Mouse (Mus musculus) CH12.LX (cell line): Measurements from ENCODE around the gene Luzp1. TPM values are rescaled to one million over a fixed set of nuclear protein-coding genes. Genes with fewer than 3 reads are reported as not detected.
A peak's percentile ranks its signal among the peaks of the same experiment; 100 is the strongest.

Experiments
- DNase-seq: peaks from one replicate; pipeline ENCODE4 v3.0.0-alpha.2; 2013; ENCODE audit errors: extremely low read depth
- H3K27ac ChIP-seq: 2 replicates; pipeline ENCODE4 v1.5.1; 2012; ENCODE audit warnings: low read depth, mild to moderate bottlenecking, control low read depth, moderate library complexity; ENCODE audit not compliant: insufficient read depth
- H3K27me3 ChIP-seq: replicated peaks from 2 replicates; pipeline ENCODE3; 2012; ENCODE audit warnings: inconsistent platforms
- H3K36me3 ChIP-seq, 2 experiments: replicated peaks in 1 of 2; 2 replicates each; pipeline versions ENCODE3 to v1.6.1; 2012; ENCODE audit warnings: inconsistent platforms in 1 of 2, low read length in 1 of 2, mild to moderate bottlenecking in 1 of 2, mixed read lengths in 1 of 2, moderate library complexity in 1 of 2; ENCODE audit not compliant: control insufficient read depth in 1 of 2, insufficient read depth in 1 of 2
- H3K4me1 ChIP-seq, 2 experiments: 2 replicates each; pipeline ENCODE4 v1.6.1; 2012; ENCODE audit warnings: inconsistent platforms in 1 of 2, moderate library complexity in 1 of 2; ENCODE audit not compliant: insufficient read depth in 2 of 2, control insufficient read depth in 1 of 2
- H3K4me2 ChIP-seq: 2 replicates; pipeline ENCODE4 v1.6.1; 2012; ENCODE audit warnings: low read depth, mild to moderate bottlenecking, control low read depth; ENCODE audit not compliant: poor library complexity, insufficient read depth, severe bottlenecking
- H3K4me3 ChIP-seq, 3 experiments: fragments of 150-350 bp in 1 of 3; sonication (generic) in 1 of 3; replicated peaks in 1 of 3; 2 replicates each; pipeline versions ENCODE3 to v1.5.1; 2011 to 2012; ENCODE audit warnings: low read depth in 2 of 3, low read length in 2 of 3, mild to moderate bottlenecking in 2 of 3, moderate library complexity in 2 of 3, control low read depth in 1 of 3, improper control_type of control experiment in 1 of 3, inconsistent platforms in 1 of 3, mixed read lengths in 1 of 3; ENCODE audit not compliant: poor library complexity in 1 of 3
- H3K79me2 ChIP-seq: replicated peaks from 2 replicates; pipeline ENCODE4 v1.6.1; 2012; ENCODE audit warnings: mild to moderate bottlenecking, moderate library complexity; ENCODE audit not compliant: control insufficient read depth, poor library complexity, insufficient read depth, severe bottlenecking; ENCODE audit errors: extremely low read depth
- H3K9ac ChIP-seq: 2 replicates; pipeline ENCODE4 v1.6.1; 2012; ENCODE audit warnings: low read depth, mild to moderate bottlenecking, control low read depth, moderate library complexity; ENCODE audit not compliant: insufficient read depth
- H3K9me3 ChIP-seq: replicated peaks from 2 replicates; pipeline ENCODE3; 2012; ENCODE audit warnings: low read length, inconsistent platforms, mixed read lengths
- BHLHE40 ChIP-seq: IDR thresholded peaks from 2 replicates; pipeline ENCODE4 v1.6.1; 2011; ENCODE audit warnings: mild to moderate bottlenecking, low read depth, low read length, improper control_type of control experiment
- CTCF ChIP-seq, 2 experiments: IDR thresholded peaks in 1 of 2; conservative IDR thresholded peaks in 1 of 2; 2 replicates each; pipeline ENCODE4 v1.5.1; 2011 to 2012; ENCODE audit warnings: low read depth in 2 of 2, low read length in 2 of 2, improper control_type of control experiment in 1 of 2, inconsistent platforms in 1 of 2, mild to moderate bottlenecking in 1 of 2, moderate library complexity in 1 of 2
- E2F4 ChIP-seq: IDR thresholded peaks from 2 replicates; pipeline ENCODE4 v1.6.1; 2011; ENCODE audit warnings: low read depth, low read length, improper control_type of control experiment; ENCODE audit not compliant: insufficient replicate concordance
- ELF1 ChIP-seq: IDR thresholded peaks from 2 replicates; pipeline ENCODE4 v1.6.1; 2014; ENCODE audit warnings: low read depth, mild to moderate bottlenecking, inconsistent platforms, low read length, improper control_type of control experiment
- ETS1 ChIP-seq: conservative IDR thresholded peaks from 2 replicates; pipeline ENCODE4 v1.6.1; 2012; ENCODE audit warnings: low read depth, mild to moderate bottlenecking, inconsistent platforms, low read length, improper control_type of control experiment, moderate library complexity
- GABPA ChIP-seq: IDR thresholded peaks from 2 replicates; pipeline ENCODE4 v1.6.1; 2012; ENCODE audit warnings: low read depth, low read length, improper control_type of control experiment, inconsistent platforms; ENCODE audit not compliant: insufficient replicate concordance
- HCFC1 ChIP-seq: IDR thresholded peaks from 2 replicates; pipeline ENCODE4 v1.6.1; 2012; ENCODE audit warnings: low read depth, mild to moderate bottlenecking, inconsistent platforms, low read length, improper control_type of control experiment
- IRF4 ChIP-seq: IDR thresholded peaks from 2 replicates; pipeline ENCODE4 v1.6.1; 2014; ENCODE audit warnings: low read depth, mild to moderate bottlenecking, inconsistent platforms, low read length, improper control_type of control experiment
- JUN ChIP-seq: IDR thresholded peaks from 2 replicates; pipeline ENCODE4 v1.6.1; 2011; ENCODE audit warnings: low read depth, mild to moderate bottlenecking, low read length, improper control_type of control experiment, moderate library complexity; ENCODE audit not compliant: insufficient read depth
- JUND ChIP-seq: conservative IDR thresholded peaks from 2 replicates; pipeline ENCODE4 v1.6.1; 2011; ENCODE audit warnings: low read depth, low read length, improper control_type of control experiment
- KAT2A ChIP-seq: IDR thresholded peaks from 2 replicates; pipeline ENCODE4 v1.6.1; 2012; ENCODE audit warnings: low read length, improper control_type of control experiment, inconsistent platforms; ENCODE audit not compliant: insufficient replicate concordance
- MAFK ChIP-seq: IDR thresholded peaks from 2 replicates; pipeline ENCODE4 v1.6.1; 2011; ENCODE audit warnings: low read length, improper control_type of control experiment; ENCODE audit not compliant: insufficient replicate concordance
- MAX ChIP-seq: IDR thresholded peaks from 2 replicates; pipeline ENCODE4 v1.6.1; 2011; ENCODE audit warnings: low read length, improper control_type of control experiment
- MEF2A ChIP-seq: IDR thresholded peaks from 2 replicates; pipeline ENCODE4 v1.6.1; 2014; ENCODE audit warnings: low read depth, mild to moderate bottlenecking, inconsistent platforms, low read length, improper control_type of control experiment, borderline replicate concordance
- MXI1 ChIP-seq: IDR thresholded peaks from 2 replicates; pipeline ENCODE4 v1.6.1; 2011; ENCODE audit warnings: mild to moderate bottlenecking, low read depth, low read length, improper control_type of control experiment
- MYC ChIP-seq: IDR thresholded peaks from 2 replicates; pipeline ENCODE4 v1.6.1; 2011; ENCODE audit warnings: low read depth, mild to moderate bottlenecking, improper control_type of control experiment, low read length
- NELFE ChIP-seq: IDR thresholded peaks from 2 replicates; pipeline ENCODE4 v1.6.1; 2011; ENCODE audit warnings: low read depth, low read length, improper control_type of control experiment
- NRF1 ChIP-seq: IDR thresholded peaks from 2 replicates; pipeline ENCODE4 v1.6.1; 2014; ENCODE audit warnings: low read depth, mild to moderate bottlenecking, inconsistent platforms, low read length, improper control_type of control experiment, moderate library complexity
- POLR2A ChIP-seq: IDR thresholded peaks from 2 replicates; pipeline ENCODE4 v1.6.1; 2011; ENCODE audit warnings: low read depth, mild to moderate bottlenecking, improper control_type of control experiment, low read length
- POLR2AphosphoS2 ChIP-seq: IDR thresholded peaks from 2 replicates; pipeline ENCODE4 v1.6.1; 2011; ENCODE audit warnings: low read depth, low read length, improper control_type of control experiment
- RAD21 ChIP-seq: IDR thresholded peaks from 2 replicates; pipeline ENCODE4 v1.6.1; 2011; ENCODE audit warnings: low read depth, mild to moderate bottlenecking, low read length, improper control_type of control experiment, moderate library complexity
- RCOR1 ChIP-seq: conservative IDR thresholded peaks from 2 replicates; pipeline ENCODE4 v1.6.1; 2012; ENCODE audit warnings: low read depth, mild to moderate bottlenecking, inconsistent platforms, low read length, improper control_type of control experiment
- SMC3 ChIP-seq: IDR thresholded peaks from 2 replicates; pipeline ENCODE4 v1.6.1; 2011; ENCODE audit warnings: low read depth, low read length, improper control_type of control experiment
- TBP ChIP-seq: conservative IDR thresholded peaks from 2 replicates; pipeline ENCODE4 v1.6.1; 2011; ENCODE audit warnings: low read depth, low read length, improper control_type of control experiment
- UBTF ChIP-seq: IDR thresholded peaks from 2 replicates; pipeline ENCODE4 v1.6.1; 2012; ENCODE audit warnings: low read depth, mild to moderate bottlenecking, inconsistent platforms, low read length, improper control_type of control experiment, moderate library complexity
- USF1 ChIP-seq: IDR thresholded peaks from 2 replicates; pipeline ENCODE4 v1.6.1; 2014; ENCODE audit warnings: low read depth, mild to moderate bottlenecking, inconsistent platforms, low read length, improper control_type of control experiment
- USF2 ChIP-seq: conservative IDR thresholded peaks from 2 replicates; pipeline ENCODE4 v1.6.1; 2011; ENCODE audit warnings: low read depth, low read length, improper control_type of control experiment
- ZMIZ1 ChIP-seq: IDR thresholded peaks from 2 replicates; pipeline ENCODE4 v1.6.1; 2012; ENCODE audit warnings: low read depth, mild to moderate bottlenecking, inconsistent platforms, low read length, improper control_type of control experiment
- ZNF384 ChIP-seq: IDR thresholded peaks from 2 replicates; pipeline ENCODE4 v1.6.1; 2012; ENCODE audit warnings: low read depth, low read length, improper control_type of control experiment, inconsistent platforms
- dilution Hi-C: fragments of 300-500 bp; cut with MboI; formaldehyde crosslinking; loops from 2 replicates; pipeline ENCODE4 v1.14.3; 2020; ENCODE audit warnings: low sequenced_read_pairs; ENCODE audit not compliant: extremely low pct_unique_long_range_greater_than_20kb, extremely low pct_ligation_motif_present
- in situ Hi-C: fragments of 300-500 bp; cut with MboI; formaldehyde crosslinking; loops from 3 replicates; pipeline ENCODE4 v1.14.3; 2019; ENCODE audit warnings: low sequenced_read_pairs, low pct_ligation_motif_present, low pct_unique_long_range_greater_than_20kb, mixed read lengths
- polyA plus RNA-seq: library from polyadenylated mRNA; unstranded; fragments of >175 nt; gene quantifications from 2 replicates; pipeline ENCODE4 v1.2.1, GENCODE M21; 2012; ENCODE audit warnings: low read depth; ENCODE audit not compliant: insufficient read length
- total RNA-seq, 2 experiments: library from RNA; depleted of rRNA; stranded (reverse); fragments of 300-350 nt in 1 of 2; fragments of >200 nt in 1 of 2; gene quantifications; 2 replicates each; pipeline ENCODE4 v1.2.3; 2012 to 2014

The Luzp1 gene
- total and polyA plus RNA-seq, 3 experiments = 5.0 to 7.0 (median 6.1) TPM

DNA sequence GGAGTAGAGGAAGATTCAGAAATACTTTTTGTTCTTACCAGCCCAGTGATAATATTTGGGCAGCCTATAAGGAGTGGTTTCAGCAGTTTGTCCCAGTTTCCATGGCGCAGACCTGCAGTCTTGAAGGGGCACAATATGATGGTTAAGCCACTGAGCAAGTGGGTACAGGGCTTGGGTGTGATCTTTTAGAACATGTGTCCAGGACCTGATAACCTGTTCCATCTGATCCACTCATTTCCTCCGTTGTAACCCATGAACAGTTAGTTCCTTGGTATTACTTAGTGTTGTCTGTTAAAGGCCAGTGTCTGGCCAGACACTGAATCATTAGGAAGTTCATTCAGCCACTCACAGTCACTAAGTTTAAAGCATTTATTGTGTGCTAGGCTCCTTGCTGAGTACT lies 54.7 kb downstream of the Luzp1 start:
- dilution Hi-C loops (no loop called here), in situ Hi-C loops (no loop called here)

DNA sequence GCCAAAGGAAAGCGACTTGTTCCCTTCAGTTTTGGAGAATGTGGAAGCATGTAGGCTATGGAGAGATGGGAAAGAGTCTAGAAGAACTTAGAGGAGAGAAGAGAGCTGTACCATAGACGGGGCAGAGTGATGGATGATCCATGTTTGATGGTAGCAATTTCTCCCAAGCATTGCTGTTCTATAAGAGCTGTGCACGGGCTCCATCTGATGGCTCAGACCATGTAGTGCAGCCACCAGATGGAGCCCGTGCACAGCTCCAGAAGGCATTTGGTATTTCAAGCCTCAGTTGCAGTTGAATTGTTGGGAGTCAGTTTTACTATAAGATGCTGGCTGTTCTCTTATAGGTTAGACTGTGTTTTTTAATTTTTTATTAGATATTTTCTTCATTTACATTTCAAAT lies 56.9 kb downstream of the Luzp1 start:
- Histone ChIP-seq H3K27me3 (no peaks in the 10 kb centered on the region), H3K4me3 (no peak overlapping the region), H3K4me2 (no peak overlapping the region), H3K27ac (no peak overlapping the region), H3K79me2 (no peaks in the 10 kb centered on the region), H3K4me1 (no peaks in the 10 kb centered on the region), H3K9ac (no peak overlapping the region), H3K36me3 (peaks cover 0 to 5% of the 10 kb centered on the region in 2 experiments), H3K9me3 (no peaks in the 10 kb centered on the region)
- dilution Hi-C loops = no loop called here
- no peak for TF ChIP-seq USF2
- TF ChIP-seq MAFK = no peak
- no peak for TF ChIP-seq USF1
- no peak for TF ChIP-seq MEF2A
- TF ChIP-seq ZNF384 = no peak
- TF ChIP-seq JUN = no peak
- no peak for TF ChIP-seq UBTF
- TF ChIP-seq SMC3 = peak; percentile 74
- TF ChIP-seq GABPA = no peak
- no peak for TF ChIP-seq KAT2A
- TF ChIP-seq MXI1 = no peak
- TF ChIP-seq NRF1 = no peak
- TF ChIP-seq ELF1 = no peak
- no peak for TF ChIP-seq TBP
- TF ChIP-seq HCFC1 = no peak
- TF ChIP-seq ETS1 = no peak
- peak; percentile 37 to 84 for TF ChIP-seq CTCF (conservative IDR thresholded peaks at IDR 0.05 in 1 of 2, IDR thresholded peaks at IDR 0.05 in 1 of 2; ENCODE audit: low read depth in 2 of 2, low read length in 2 of 2)
- TF ChIP-seq IRF4 = no peak
- TF ChIP-seq POLR2AphosphoS2 = no peak
- peak; percentile 72 for TF ChIP-seq RAD21
- TF ChIP-seq E2F4 = no peak
- no peak for TF ChIP-seq ZMIZ1
- no peak for TF ChIP-seq POLR2A
- TF ChIP-seq JUND = no peak
- TF ChIP-seq MYC = no peak
- TF ChIP-seq RCOR1 = no peak
- no peak for TF ChIP-seq MAX
- in situ Hi-C loops = no loop called here
- DNase-seq = peak; percentile 45

More for the DNA sequence above, 54.7 kb downstream of the Luzp1 start:
- Histone ChIP-seq H3K4me1 (no peaks in the 10 kb centered on the region), H3K9me3 (no peaks in the 10 kb centered on the region), H3K9ac (no peak overlapping the region), H3K27ac (no peak overlapping the region), H3K79me2 (no peaks in the 10 kb centered on the region), H3K36me3 (peaks cover 0 to 5% of the 10 kb centered on the region in 2 experiments), H3K27me3 (no peaks in the 10 kb centered on the region), H3K4me3 (no peak overlapping the region), H3K4me2 (no peak overlapping the region)
- no peak for DNase-seq
- TF ChIP-seq JUN (no peak), NELFE (no peak), SMC3 (no peak), BHLHE40 (no peak), MAFK (no peak)
